ENCODE assay signal across 15 mouse cellular contexts in the genomic region with DNA sequence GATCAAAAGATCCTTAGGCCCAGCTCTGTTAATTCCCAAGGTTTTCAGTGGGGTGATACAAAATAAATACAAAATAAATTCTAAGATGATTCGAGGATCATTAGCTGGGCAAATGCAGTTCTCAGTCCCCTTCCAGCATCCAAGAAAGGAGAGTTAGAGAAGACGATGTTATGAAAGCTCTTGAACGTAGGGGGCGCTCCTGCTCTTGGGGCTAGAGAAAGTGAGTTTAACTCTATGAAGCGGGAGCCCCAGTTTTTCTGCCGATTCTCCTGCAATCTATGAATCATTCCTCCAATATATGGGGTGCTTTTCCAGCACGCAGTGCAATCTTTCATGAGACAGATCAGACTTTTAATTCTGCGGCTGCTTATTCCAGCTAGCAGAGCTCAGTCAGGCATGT.
DNase-seq lines count a peak whose midpoint lies in the region; ATAC-seq lines count a peak whose summit lies in the region.
"Had no signal": no experiment of that assay in that cellular context is flagged by ENCODE, and none has a peak within 500 bp of the region (broad histone marks: within the 10 kb centered on the region; RNA-seq: fewer than 3 reads in every experiment).

No protein-coding gene starts in this region.

- peak; percentile 8 for DNase-seq in adrenal gland, postnatal 14 days
- DNase-seq in adrenal gland, adult 2 months = no peak
- peak; percentile 6 for DNase-seq in kidney, postnatal 10 days
- no peak for DNase-seq in kidney, postnatal 25 days
- peak; percentile 4 for DNase-seq in right cerebral cortex, postnatal 4 days
- no peak for DNase-seq in right cerebral cortex, postnatal 25 days
- DNase-seq in thymus, postnatal 36 days = peak; percentile 42 to 51
- DNase-seq: cerebellum, adult 8-10 months; heart, adult 2 months; kidney, adult 11 months; lung, postnatal 10 days; midbrain, embryonic 14.5 days had no signal

- no peaks in the 10 kb centered on the region for H3K27me3 ChIP-seq in midbrain, embryonic 15.5 days (replicated peaks)
- H3K27me3 ChIP-seq: neural tube, embryonic 15.5 days had no signal

- H3K9ac ChIP-seq in midbrain, embryonic 15.5 days = no peak overlapping the region
- H3K9ac ChIP-seq: neural tube, embryonic 15.5 days had no signal

- H3K4me3 ChIP-seq in midbrain, embryonic 15.5 days = no peak overlapping the region
- H3K4me3 ChIP-seq: heart, adult 2 months; neural tube, embryonic 15.5 days had no signal

- ATAC-seq in midbrain, embryonic 15.5 days (replicated peaks) = no peak
- ATAC-seq: Patski had no signal

- no peaks in the 10 kb centered on the region for H3K36me3 ChIP-seq in midbrain, embryonic 15.5 days (replicated peaks)
- H3K36me3 ChIP-seq: neural tube, embryonic 15.5 days had no signal

- no peak overlapping the region for H3K27ac ChIP-seq in midbrain, embryonic 15.5 days
- H3K27ac ChIP-seq: heart, adult 2 months; neural tube, embryonic 15.5 days had no signal

- 56% methylated on average over 8 of the region's 8 CpGs for WGBS in midbrain, embryonic 15.5 days

- no peaks in the 10 kb centered on the region for H3K4me1 ChIP-seq in midbrain, embryonic 15.5 days
- H3K4me1 ChIP-seq: neural tube, embryonic 15.5 days had no signal

- no peaks in the 10 kb centered on the region for H3K9me3 ChIP-seq in midbrain, embryonic 15.5 days
- H3K9me3 ChIP-seq: neural tube, embryonic 15.5 days had no signal

- H3K4me2 ChIP-seq in midbrain, embryonic 15.5 days = no peak overlapping the region
- H3K4me2 ChIP-seq: neural tube, embryonic 15.5 days had no signal

Comparison
In these comparisons a context has a peak if more than half of its experiments do, and no peak if none do; other contexts are left out.
1. DNase-seq: peak in adrenal gland, postnatal 14 days (single experiment), kidney, postnatal 10 days (single experiment), right cerebral cortex, postnatal 4 days (single experiment) and thymus, postnatal 36 days (2 of 2); none in adrenal gland, adult 2 months (single experiment), kidney, postnatal 25 days (0 of 2) and right cerebral cortex, postnatal 25 days (single experiment).